Mouse (Mus musculus) yolk sac, embryonic 10.5 days (tissue): ENCODE measurements around the gene Cebpe.

ENCODE experiments used
- DNase-seq: peaks from one replicate; pipeline ENCODE4 v3.0.0-alpha.2; 2017; ENCODE audit warnings: low spot score

Gene Cebpe

GRCm38 (mm10) chr14:54721711-54722110 is 9.7 kb upstream of the Cebpe start:
- DNase-seq: no peak

- no peak for DNase-seq
Measured at GRCm38 (mm10) chr14:54720654-54721350, 8.8 kb upstream of the Cebpe start.

- no peak for DNase-seq
Measured at GRCm38 (mm10) chr14:54720041-54720440, 8.1 kb upstream of the Cebpe start.

- DNase-seq: no peak
Measured at GRCm38 (mm10) chr14:54715402-54715801, 3.4 kb upstream of the Cebpe start.

- DNase-seq: peak; percentile 48
Measured at GRCm38 (mm10) chr14:54714617-54715081, 2.7 kb upstream of the Cebpe start.

- peak; percentile 80 for DNase-seq
Measured at GRCm38 (mm10) chr14:54714121-54714520, 2.1 kb upstream of the Cebpe start.

GRCm38 (mm10) chr14:54712861-54713260 is 887 bp upstream of the Cebpe start:
- DNase-seq: no peak

- no peak for DNase-seq
Measured at GRCm38 (mm10) chr14:54709054-54709453, 2.9 kb downstream of the Cebpe start.

GRCm38 (mm10) chr14:54706589-54707320 is 5.2 kb downstream of the Cebpe start:
- no peak for DNase-seq

- peak; percentile 58 for DNase-seq
Measured at GRCm38 (mm10) chr14:54705844-54706243, 6.1 kb downstream of the Cebpe start.

- DNase-seq: no peak
Measured at GRCm38 (mm10) chr14:54703207-54703606, 8.8 kb downstream of the Cebpe start.

GRCm38 (mm10) chr14:54701298-54701697 is 10.7 kb downstream of the Cebpe start:
- DNase-seq: peak; percentile 67

GRCm38 (mm10) chr14:54699586-54699985 is 12.4 kb downstream of the Cebpe start:
- no peak for DNase-seq

GRCm38 (mm10) chr14:54698733-54699132 is 13.2 kb downstream of the Cebpe start, which contains the start of gene Gm29776:
Gene Gm29776 (minus strand): TSS chr14:54698833.
- no peak for DNase-seq

GRCm38 (mm10) chr14:54696752-54697151 is 15.2 kb downstream of the Cebpe start:
- DNase-seq: no peak

GRCm38 (mm10) chr14:54695042-54695441 is 16.9 kb downstream of the Cebpe start:
- peak; percentile 76 for DNase-seq

GRCm38 (mm10) chr14:54687251-54687650 is 24.7 kb downstream of the Cebpe start:
- DNase-seq: no peak

- DNase-seq: peak; percentile 100
Measured at GRCm38 (mm10) chr14:54686522-54687143, 25.3 kb downstream of the Cebpe start, which contains the start of gene Acin1. Gene Acin1 (minus strand): TSS chr14:54686931.

- peak; percentile 89 for DNase-seq
Measured at GRCm38 (mm10) chr14:54686063-54686521, 25.9 kb downstream of the Cebpe start, which contains the start of gene 1700123O20Rik. Gene 1700123O20Rik (plus strand): TSS chr14:54686216.

GRCm38 (mm10) chr14:54685471-54685870 is 26.5 kb downstream of the Cebpe start:
- DNase-seq: no peak

GRCm38 (mm10) chr14:54682396-54682795 is 29.6 kb downstream of the Cebpe start:
- no peak for DNase-seq

- DNase-seq: peak; percentile 83
Measured at GRCm38 (mm10) chr14:54678657-54679304, 33.2 kb downstream of the Cebpe start.
